Mouse (Mus musculus) ovary, postnatal 10 days (tissue): Measurements from ENCODE around the gene Ccna1.
A peak's percentile ranks its signal among the peaks of the same experiment; 100 is the strongest.

Source experiments
- DNase-seq: peaks from one replicate; pipeline ENCODE4 v3.0.0; 2022; ENCODE audit warnings: low spot score

Ccna1 gene

GRCm38 (mm10) chr3:55065738-55066665, 10.7 kb upstream of the Ccna1 start:
- no peak for DNase-seq

- DNase-seq: peak; percentile 42
Measured at GRCm38 (mm10) chr3:55064396-55064795, 9.1 kb upstream of the Ccna1 start.

GRCm38 (mm10) chr3:55062653-55063052, 7.4 kb upstream of the Ccna1 start:
- DNase-seq: no peak

- DNase-seq: no peak
Measured at GRCm38 (mm10) chr3:55056376-55056775, 1.1 kb upstream of the Ccna1 start.

- DNase-seq: no peak
Measured at GRCm38 (mm10) chr3:55055747-55056120, 433 bp upstream of the Ccna1 start.

GRCm38 (mm10) chr3:55054231-55054630, 1.1 kb downstream of the Ccna1 start:
- no peak for DNase-seq

- no peak for DNase-seq
Measured at GRCm38 (mm10) chr3:55044601-55045370, 10.5 kb downstream of the Ccna1 start.

- DNase-seq: no peak
Measured at GRCm38 (mm10) chr3:55037608-55038007, 17.7 kb downstream of the Ccna1 start.

GRCm38 (mm10) chr3:55027271-55027840, 27.9 kb downstream of the Ccna1 start:
- DNase-seq: no peak

- no peak for DNase-seq
Measured at GRCm38 (mm10) chr3:55025502-55025901, 29.8 kb downstream of the Ccna1 start.

- DNase-seq: no peak
Measured at GRCm38 (mm10) chr3:55023347-55023746, 32.0 kb downstream of the Ccna1 start.

- DNase-seq: no peak
Measured at GRCm38 (mm10) chr3:55022247-55022646, 33.1 kb downstream of the Ccna1 start.

- no peak for DNase-seq
Measured at GRCm38 (mm10) chr3:55012536-55012935, 42.8 kb downstream of the Ccna1 start.

GRCm38 (mm10) chr3:55011681-55012080, 43.6 kb downstream of the Ccna1 start:
- DNase-seq: no peak

GRCm38 (mm10) chr3:55008965-55009741, 46.1 kb downstream of the Ccna1 start:
- DNase-seq: no peak

GRCm38 (mm10) chr3:55004036-55004435, 51.3 kb downstream of the Ccna1 start:
- DNase-seq: no peak

GRCm38 (mm10) chr3:55001677-55002076, 53.6 kb downstream of the Ccna1 start:
- DNase-seq: no peak
